Mouse (Mus musculus) layer of hippocampus, postnatal 25 days (tissue): ENCODE results near the gene Pdlim7. TPM values are rescaled to one million over a fixed set of nuclear protein-coding genes. Genes with fewer than 3 reads are reported as not detected.

ENCODE experiments used
- microRNA-seq, 2 experiments: library from miRNA; unstranded; fragments of <30 nt; microRNA quantifications; one replicate each; pipeline ENCODE4 v1.2.0; 2021
- total RNA-seq, 2 experiments: library from RNA; stranded (reverse); gene quantifications; 2 replicates each; pipeline ENCODE4 v1.2.3; 2021

Gene Pdlim7
- total RNA-seq, 2 experiments from 2014 or later = 86.6 to 97.7 TPM

Small RNA genes lying within 50 kb of the gene (microRNA-seq; reads per million reads assigned to microRNA genes)
- gene Mir6943 = 4.0 to 5.0 reads per million in 2 experiments
- gene Mir6944 = 108 to 173 reads per million in 2 experiments
- gene Mir6945 = 4.2 to 9.2 reads per million in 2 experiments

Other genes with a start within 250 kb of the Pdlim7 start
- 100 to 1,000 TPM; 139 to 165 TPM for gene Prelid1, start 193.2 kb downstream of the Pdlim7 start, total RNA-seq
- 10 to 100 TPM; 74.0 to 83.3 TPM for gene Rab24, start 191.7 kb downstream of the Pdlim7 start, total RNA-seq
- gene Mxd3, start 183.9 kb downstream of the Pdlim7 start, total RNA-seq = 1 to 10 TPM; 1.2 to 2.4 TPM
- gene Lman2, start 150.9 kb downstream of the Pdlim7 start, total RNA-seq = 10 to 100 TPM; 58.4 to 61.0 TPM
- gene Rgs14, start 143.9 kb downstream of the Pdlim7 start, total RNA-seq = 10 to 100 TPM; 94.5 to 98.2 TPM
- gene Slc34a1, start 115.5 kb downstream of the Pdlim7 start, total RNA-seq = not detected
- gene Pfn3, start 98.4 kb downstream of the Pdlim7 start, total RNA-seq = not detected
- gene F12, start 86.9 kb downstream of the Pdlim7 start, total RNA-seq = under 1 TPM; 0.35 to 0.47 TPM
- 10 to 100 TPM; 66.7 to 74.7 TPM for gene Grk6, start 68.6 kb downstream of the Pdlim7 start, total RNA-seq
- 10 to 100 TPM; 96.9 to 97.3 TPM for gene Prr7, start 49.4 kb downstream of the Pdlim7 start, total RNA-seq
- gene Dbn1, start 25.6 kb downstream of the Pdlim7 start, total RNA-seq = 100 to 1,000 TPM; 356 to 398 TPM
- gene Dok3, start 15.6 kb upstream of the Pdlim7 start, total RNA-seq = 1 to 10 TPM; 9.6 to 9.7 TPM
- gene Ddx41, start 23.0 kb upstream of the Pdlim7 start, total RNA-seq = 10 to 100 TPM; 50.7 to 57.2 TPM
- 10 to 100 TPM; 66.4 to 87.5 TPM for gene Fam193b, start 57.4 kb upstream of the Pdlim7 start, total RNA-seq
- gene Tmed9, start 60.1 kb upstream of the Pdlim7 start, total RNA-seq = 100 to 1,000 TPM; 132 to 143 TPM
- gene B4galt7, start 86.2 kb upstream of the Pdlim7 start, total RNA-seq = 10 to 100 TPM; 26.0 to 26.7 TPM
- 10 to 100 TPM; 47.9 to 49.0 TPM for gene Caml, start 109.3 kb upstream of the Pdlim7 start, total RNA-seq
- gene Ddx46, start 121.4 kb upstream of the Pdlim7 start, total RNA-seq = 10 to 100 TPM; 41.6 to 55.5 TPM
- gene B230219D22Rik, start 179.4 kb upstream of the Pdlim7 start, total RNA-seq = 10 to 100 TPM; 79.8 to 81.6 TPM
- gene Txndc15, start 201.0 kb upstream of the Pdlim7 start, total RNA-seq = 10 to 100 TPM; 68.8 to 81.2 TPM
- 10 to 100 TPM; 30.9 to 40.2 TPM for gene Pcbd2, start 213.7 kb upstream of the Pdlim7 start, total RNA-seq